Mouse (Mus musculus): ENCODE data around the gene Foxn2.

DNA sequence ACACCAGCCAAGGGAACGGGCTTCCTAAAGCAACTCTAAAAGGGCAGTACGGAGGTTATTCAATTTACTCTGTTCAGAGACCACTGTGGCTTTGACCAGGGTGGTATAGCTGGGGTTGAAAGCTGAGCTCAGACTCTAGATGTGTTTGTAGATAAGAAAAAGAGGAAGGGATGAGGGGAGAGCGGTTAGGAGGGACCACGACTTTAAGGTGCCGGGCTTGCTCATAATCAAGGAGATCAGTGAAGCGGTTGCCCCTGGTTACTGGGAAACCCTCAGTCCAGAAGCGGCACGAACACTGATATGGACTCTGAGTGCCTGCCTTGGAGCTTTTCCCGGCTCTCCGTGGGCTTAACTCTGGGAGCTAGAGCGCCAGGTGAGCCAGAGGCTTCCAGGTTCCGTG, 9.0 kb upstream of the Foxn2 start:
- TF ChIP-seq CTCF (IDR thresholded peaks at IDR 0.05), result no peak
- no peak for TF ChIP-seq EP300 (IDR thresholded peaks at IDR 0.05)
